Mouse (Mus musculus) MEL (cell line): ENCODE measurements around the gene Dpp4.

Experiments used
- CHD1 ChIP-seq: IDR thresholded peaks from 2 replicates; pipeline ENCODE4 v1.6.1; 2012; ENCODE audit warnings: low read depth, mild to moderate bottlenecking, inconsistent platforms, low read length, improper control_type of control experiment
- POLR2A ChIP-seq, 2 experiments: IDR thresholded peaks; 2 replicates each; pipeline ENCODE4 v1.6.1; 2011 to 2012; ENCODE audit warnings: low read length in 2 of 2, mild to moderate bottlenecking in 2 of 2, control low read depth in 1 of 2, improper control_type of control experiment in 1 of 2, low read depth in 1 of 2, moderate library complexity in 1 of 2; ENCODE audit not compliant: control insufficient read depth in 1 of 2, insufficient read depth in 1 of 2, poor library complexity in 1 of 2

GRCm38 (mm10) chr2:62399361-62399760 is 12.7 kb downstream of the Dpp4 start:
- no peak for TF ChIP-seq CHD1
- peak in 1 of 2 experiments; percentile 35; a peak in 1 of 4 replicates for TF ChIP-seq POLR2A (IDR thresholded peaks at IDR 0.05; ENCODE audit: control insufficient read depth in 1 of 2, insufficient read depth in 1 of 2, low read depth in 1 of 2, low read length in 2 of 2, poor library complexity in 1 of 2)
